Mouse (Mus musculus): ENCODE results near the gene Ccdc188.
A peak's percentile ranks its signal among the peaks of the same experiment; 100 is the strongest.

Ccdc188 gene

DNA sequence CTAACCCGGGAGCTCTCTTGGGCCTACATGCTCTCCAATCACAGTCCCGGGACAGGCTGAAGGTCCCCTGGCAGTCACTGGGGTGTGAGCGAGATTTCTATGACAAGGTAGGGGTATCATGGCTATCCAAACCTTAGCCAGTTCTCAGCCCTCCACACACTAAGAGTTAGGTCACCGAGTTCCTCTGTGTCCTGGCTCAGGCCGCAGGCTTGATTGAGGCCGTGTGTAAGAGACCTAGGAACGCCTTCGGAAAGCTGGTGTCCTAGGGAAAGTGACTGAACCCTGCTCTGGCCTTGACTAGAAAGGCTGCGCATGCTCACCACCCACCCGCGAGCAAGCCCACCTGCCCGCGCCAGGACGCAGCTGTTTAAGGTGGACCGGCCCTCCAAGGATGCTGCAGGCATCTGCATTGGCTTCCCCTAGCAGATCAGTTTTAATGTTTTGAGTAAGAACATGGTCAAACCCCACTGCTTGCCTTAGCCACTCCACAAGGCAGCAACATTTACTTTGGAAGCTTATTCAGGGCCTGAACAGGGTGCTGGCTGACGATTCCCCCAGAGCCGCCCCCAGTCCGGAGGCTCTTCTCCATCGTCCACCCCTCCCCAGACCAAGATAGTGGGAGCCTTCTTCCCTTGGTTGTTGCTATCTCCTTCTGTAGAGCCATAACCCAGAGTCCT is 17.8 kb downstream of the Ccdc188 start:
- DNase-seq, result peak; percentile 52

GRCm38 (mm10) chr16:18236676-18237501 is 19.2 kb downstream of the Ccdc188 start:
- no peak for DNase-seq

DNA sequence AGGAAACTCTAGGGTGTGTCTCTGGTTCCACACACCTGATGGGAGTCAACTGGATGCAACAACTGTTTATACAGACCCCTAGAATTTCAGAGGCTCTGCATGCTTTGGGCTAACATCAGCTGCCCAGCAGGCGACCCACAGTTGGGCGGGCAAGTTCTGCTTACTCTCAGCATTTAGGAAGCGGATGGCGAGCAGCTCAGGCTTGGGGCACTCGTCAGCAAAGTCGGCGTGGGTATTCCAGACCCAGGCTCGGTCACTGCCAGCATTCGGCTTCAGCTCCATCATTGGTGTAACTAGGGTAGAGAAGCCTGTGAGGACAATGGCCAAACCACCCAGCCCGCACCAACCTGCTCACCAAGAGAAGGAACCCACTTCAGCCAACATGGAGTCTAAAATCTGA is 23.9 kb downstream of the Ccdc188 start:
- no peak for DNase-seq

DNA sequence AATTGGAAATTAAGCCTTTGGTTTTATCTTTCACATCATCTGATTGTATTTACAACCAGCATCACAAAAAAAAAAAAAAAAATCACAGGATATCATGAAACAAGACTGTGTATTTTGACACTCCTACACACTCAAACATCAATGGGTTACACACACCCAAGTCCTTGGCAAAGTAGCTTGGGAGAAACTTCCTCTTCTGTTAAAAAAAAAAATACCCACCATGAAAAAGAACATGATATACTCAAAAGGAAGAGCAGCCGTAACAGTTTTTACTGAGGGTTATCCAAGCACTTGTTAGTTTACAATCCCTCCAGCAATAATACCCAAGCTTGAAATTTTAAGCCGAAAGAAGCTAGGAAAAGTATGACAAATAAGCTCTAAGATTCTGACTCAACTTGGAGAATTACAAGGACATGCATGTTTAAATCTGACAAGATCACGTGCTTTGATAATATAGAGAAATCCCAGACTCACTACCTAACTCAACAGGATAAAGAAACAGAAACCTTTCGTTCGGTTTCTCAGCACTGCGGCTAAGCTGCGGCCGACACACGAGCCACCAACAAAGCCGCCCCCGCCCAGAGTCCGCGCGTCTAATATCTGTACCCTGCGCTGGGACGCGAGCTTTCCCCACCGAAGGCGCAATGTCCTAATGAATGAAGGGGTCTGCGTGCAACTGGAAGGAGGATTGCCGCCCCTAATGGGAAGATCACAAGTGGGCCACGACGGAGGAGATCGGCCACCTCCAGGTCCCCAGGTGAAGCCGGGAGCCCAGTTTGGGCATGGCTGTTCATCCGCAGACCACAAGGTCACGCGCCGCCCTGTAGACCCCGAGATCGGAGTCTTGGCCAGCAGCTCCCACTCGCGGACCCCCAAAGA is 30.1 kb downstream of the Ccdc188 start:
- DNase-seq, result no peak

GRCm38 (mm10) chr16:18248433-18249363 is 31.0 kb downstream of the Ccdc188 start, which contains the start of the genes Trmt2a and Ranbp1:
Trmt2a (plus strand) TSS chr16:18248679.
Ranbp1 (minus strand) TSS chr16:18248732.
- DNase-seq, result peak; percentile 97

DNA sequence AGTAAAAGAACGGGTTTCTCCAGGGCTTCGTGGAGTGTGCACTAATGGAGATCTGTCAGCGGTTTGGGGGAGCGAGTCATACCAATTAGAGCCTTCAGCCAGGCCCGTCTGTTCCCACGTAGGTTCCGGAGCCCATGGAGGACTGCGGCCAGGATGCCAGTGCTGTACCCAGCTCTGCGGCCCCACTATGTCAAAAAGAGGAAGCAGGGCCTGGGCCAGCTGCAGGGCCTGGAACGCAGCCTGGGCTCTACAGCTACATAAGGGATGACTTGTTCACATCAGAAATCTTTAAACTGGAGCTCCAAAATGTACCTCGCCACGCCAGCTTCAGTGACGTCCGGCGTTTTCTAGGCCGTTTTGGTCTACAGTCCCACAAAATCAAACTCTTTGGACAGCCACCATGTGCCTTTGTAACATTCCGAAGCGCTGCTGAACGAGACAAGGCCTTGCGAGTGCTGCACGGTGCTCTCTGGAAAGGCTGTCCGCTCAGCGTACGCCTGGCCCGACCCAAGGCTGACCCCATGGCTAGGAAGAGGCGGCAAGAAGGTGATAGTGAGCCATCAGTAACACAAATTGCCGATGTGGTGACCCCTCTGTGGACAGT is 31.8 kb downstream of the Ccdc188 start:
- DNase-seq, result peak; percentile 49

DNA sequence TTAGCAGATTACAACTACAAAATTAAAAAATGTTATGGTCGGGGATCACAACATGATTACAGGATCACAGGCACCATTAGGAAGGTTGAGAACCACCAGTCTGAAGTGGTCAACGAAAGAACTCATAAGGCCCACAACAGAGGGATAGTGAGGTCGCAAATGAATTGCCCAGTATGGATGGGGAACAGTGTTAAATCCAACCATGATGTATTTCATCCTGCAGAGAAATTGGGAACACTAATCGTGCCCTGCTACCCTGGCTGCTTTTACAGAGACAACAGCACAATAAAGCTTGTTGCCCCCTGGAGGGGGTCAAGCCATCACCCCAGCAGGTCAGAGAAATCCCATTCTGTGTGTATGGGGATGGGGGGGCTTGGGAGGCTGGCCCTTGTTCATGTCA is 32.6 kb downstream of the Ccdc188 start:
- no peak for DNase-seq

DNA sequence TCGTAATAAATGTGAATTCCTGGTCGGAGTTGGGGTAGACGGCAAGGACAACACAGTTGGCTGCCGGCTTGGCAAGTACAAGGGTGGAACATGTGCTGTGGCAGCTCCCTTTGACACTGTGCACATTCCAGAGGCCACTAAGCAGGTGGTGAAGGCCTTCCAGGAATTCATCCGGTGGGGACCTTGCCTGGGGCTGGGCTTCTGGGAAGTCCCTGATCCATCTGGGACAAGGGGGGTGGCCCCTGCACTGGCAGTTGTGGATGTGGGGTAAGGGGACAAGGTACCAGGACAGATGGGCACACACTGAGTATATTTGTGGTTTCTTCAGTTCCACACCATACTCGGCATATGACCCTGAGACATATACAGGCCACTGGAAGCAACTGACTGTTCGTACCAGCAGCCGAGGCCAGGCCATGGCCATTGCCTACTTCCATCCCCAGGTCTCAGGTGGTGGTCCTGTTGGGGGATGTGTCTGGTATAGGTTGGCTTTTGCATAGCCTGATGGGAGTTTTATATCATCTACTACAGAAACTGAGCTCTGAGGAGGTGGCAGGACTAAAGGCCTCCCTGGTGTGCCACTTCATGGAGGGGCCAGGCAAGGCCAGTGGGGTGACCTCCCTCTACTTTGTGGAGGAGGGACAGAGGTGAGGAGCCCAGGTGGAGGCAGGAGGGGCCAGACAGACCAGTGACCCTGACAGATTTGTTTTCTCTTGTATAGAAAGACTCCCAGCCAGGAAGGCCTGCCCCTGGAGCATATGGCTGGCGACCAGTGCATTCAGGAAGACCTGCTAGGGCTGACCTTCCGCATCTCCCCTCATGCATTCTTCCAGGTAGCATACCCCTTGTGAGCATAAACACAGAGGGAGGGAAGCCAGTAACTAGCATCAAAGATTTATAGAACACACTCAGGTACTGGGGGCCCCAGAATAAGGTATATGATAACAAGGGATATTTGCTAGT is 33.4 kb downstream of the Ccdc188 start:
- no peak for DNase-seq

DNA sequence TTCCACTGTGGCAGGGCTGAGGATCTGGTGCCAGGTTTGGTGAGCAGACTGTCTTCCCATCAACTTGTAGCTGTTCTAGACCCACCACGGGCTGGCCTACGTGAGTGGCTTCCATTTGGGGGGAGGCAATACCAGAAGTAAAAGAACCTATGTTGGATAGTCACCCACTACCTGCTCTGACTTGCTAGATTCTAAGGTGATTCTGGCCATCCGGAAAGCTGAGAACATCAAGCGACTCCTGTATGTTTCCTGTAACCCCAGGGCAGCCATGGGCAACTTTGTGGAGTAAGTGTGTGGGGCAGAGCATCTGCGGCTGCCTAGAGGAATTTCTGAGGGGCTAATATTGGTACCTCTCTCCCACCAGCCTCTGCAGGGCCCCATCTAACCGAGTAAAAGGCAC is 35.1 kb downstream of the Ccdc188 start:
- no peak for DNase-seq

- no peak for DNase-seq
Observed at GRCm38 (mm10) chr16:18253866-18254265, 36.2 kb downstream of the Ccdc188 start.

- no peak for DNase-seq
Observed at GRCm38 (mm10) chr16:18258221-18258620, 40.5 kb downstream of the Ccdc188 start, which contains the start of gene Gm49776. Gm49776 (minus strand) TSS chr16:18258321.

DNA sequence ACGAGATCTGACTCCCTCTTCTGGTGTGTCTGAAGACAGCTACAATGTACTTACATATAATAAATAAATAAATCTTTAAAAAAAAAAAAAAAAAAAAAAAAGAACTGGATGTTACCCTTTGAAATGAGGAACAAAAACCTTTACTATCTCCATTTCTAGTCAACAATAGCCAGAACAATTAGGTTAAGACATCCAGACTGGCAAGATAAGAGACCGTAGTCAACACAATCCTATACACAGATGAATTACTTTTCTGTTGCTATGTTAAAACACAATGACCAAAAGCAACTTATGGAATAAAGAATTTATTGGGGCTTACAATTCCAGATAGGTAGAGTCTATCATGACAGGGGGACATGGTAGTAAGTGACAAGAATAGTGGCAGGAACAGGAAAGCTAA is 47.3 kb downstream of the Ccdc188 start:
- no peak for DNase-seq

DNA sequence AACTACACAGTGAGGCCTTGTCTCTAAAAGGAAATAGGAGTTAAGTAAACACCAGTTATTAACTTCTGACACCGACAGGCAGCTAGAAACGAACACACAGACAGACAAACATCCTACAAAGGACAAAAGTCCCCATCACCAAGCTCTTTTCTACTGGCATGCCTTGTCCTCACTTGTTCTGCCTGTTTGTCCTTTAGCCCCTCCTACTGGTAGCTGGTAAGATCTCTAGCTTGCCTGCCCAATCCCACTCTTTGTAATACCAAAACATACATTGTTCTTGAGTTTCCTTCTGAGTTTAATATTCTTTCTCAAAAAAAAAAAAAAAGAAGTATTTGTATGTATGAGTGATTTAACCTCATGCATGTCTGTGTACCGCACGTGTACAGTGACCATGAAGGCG is 50.5 kb downstream of the Ccdc188 start:
- no peak for DNase-seq

Measured in cerebellum, adult 11 months (tissue).